Mouse (Mus musculus): ENCODE results near the gene Zfp597.

Zfp597 gene

GRCm38 (mm10) chr16:3884201-3885064, at the start of gene Zfp597, which contains the start of gene Gm20695:
Gene Zfp597 (minus strand): TSS chr16:3884561.
Gene Gm20695 (plus strand): TSS chr16:3884648.
- peak; percentile 91 for DNase-seq (ENCODE audit: low spot score)

- DNase-seq (ENCODE audit: low spot score) = no peak
Measured at GRCm38 (mm10) chr16:3934091-3934490, 49.7 kb upstream of the Zfp597 start.

- DNase-seq (ENCODE audit: low spot score) = no peak
Measured at GRCm38 (mm10) chr16:3933536-3933935, 49.2 kb upstream of the Zfp597 start.

- DNase-seq (ENCODE audit: low spot score) = no peak
Measured at GRCm38 (mm10) chr16:3929151-3929550, 44.8 kb upstream of the Zfp597 start.

GRCm38 (mm10) chr16:3928582-3928981, 44.2 kb upstream of the Zfp597 start:
- no peak for DNase-seq (ENCODE audit: low spot score)

- no peak for DNase-seq (ENCODE audit: low spot score)
Measured at GRCm38 (mm10) chr16:3923966-3924365, 39.6 kb upstream of the Zfp597 start.

- no peak for DNase-seq (ENCODE audit: low spot score)
Measured at GRCm38 (mm10) chr16:3923515-3923914, 39.2 kb upstream of the Zfp597 start.

- no peak for DNase-seq (ENCODE audit: low spot score)
Measured at GRCm38 (mm10) chr16:3920756-3921155, 36.4 kb upstream of the Zfp597 start.

- DNase-seq (ENCODE audit: low spot score) = no peak
Measured at GRCm38 (mm10) chr16:3909118-3909517, 24.8 kb upstream of the Zfp597 start.

GRCm38 (mm10) chr16:3908537-3909111, 24.3 kb upstream of the Zfp597 start, which contains the start of the genes 1700037C18Rik and Cluap1:
Gene 1700037C18Rik (minus strand): TSS chr16:3908689.
Gene Cluap1 (plus strand): TSS chr16:3908801.
- peak; percentile 92 for DNase-seq (ENCODE audit: low spot score)

GRCm38 (mm10) chr16:3907471-3907870, 23.1 kb upstream of the Zfp597 start:
- no peak for DNase-seq (ENCODE audit: low spot score)

GRCm38 (mm10) chr16:3896553-3896952, 12.2 kb upstream of the Zfp597 start:
- DNase-seq (ENCODE audit: low spot score) = no peak

- DNase-seq (ENCODE audit: low spot score) = no peak
Measured at GRCm38 (mm10) chr16:3896046-3896445, 11.7 kb upstream of the Zfp597 start.

GRCm38 (mm10) chr16:3895173-3895792, 10.9 kb upstream of the Zfp597 start:
- no peak for DNase-seq (ENCODE audit: low spot score)

- no peak for DNase-seq (ENCODE audit: low spot score)
Measured at GRCm38 (mm10) chr16:3893739-3894138, 9.4 kb upstream of the Zfp597 start.

- DNase-seq (ENCODE audit: low spot score) = no peak
Measured at GRCm38 (mm10) chr16:3891621-3892295, 7.4 kb upstream of the Zfp597 start.

- no peak for DNase-seq (ENCODE audit: low spot score)
Measured at GRCm38 (mm10) chr16:3885065-3885670, 807 bp upstream of the Zfp597 start.

- no peak for DNase-seq (ENCODE audit: low spot score)
Measured at GRCm38 (mm10) chr16:3876346-3876745, 8.0 kb downstream of the Zfp597 start.

- DNase-seq (ENCODE audit: low spot score) = peak; percentile 92
Measured at GRCm38 (mm10) chr16:3872216-3873047, 11.9 kb downstream of the Zfp597 start, which contains the start of gene Naa60. Gene Naa60 (plus strand): TSS chr16:3872375.

GRCm38 (mm10) chr16:3871815-3872214, 12.5 kb downstream of the Zfp597 start:
- no peak for DNase-seq (ENCODE audit: low spot score)

GRCm38 (mm10) chr16:3859254-3859653, 25.1 kb downstream of the Zfp597 start:
- DNase-seq (ENCODE audit: low spot score) = no peak

All from ovary, adult 18-20 months (tissue).